9 mouse cellular contexts compared by ENCODE assay signal in genomic region chr11:104315703-104316102, GRCm38 (mm10).
A peak's percentile ranks its signal among the peaks of the same experiment; 100 is the strongest.
DNase-seq lines count a peak whose midpoint lies in the region; ATAC-seq and TF ChIP-seq lines count a peak whose summit lies in the region.
"Had no signal": no experiment of that assay in that cellular context is flagged by ENCODE, and none has a peak within 500 bp of the region (broad histone marks: within the 10 kb centered on the region; RNA-seq: fewer than 3 reads in every experiment).

No protein-coding gene starts in this region.

- TF ChIP-seq POLR2A in olfactory bulb, adult 2 months (IDR thresholded peaks at IDR 0.05; ENCODE audit: insufficient read depth, low read depth, low read length), result no peak

- ATAC-seq in liver, embryonic 12.5 days, result no peak
- ATAC-seq in limb, embryonic 13.5 days (ENCODE audit: low FRiP score, low read depth), result 0 out of 2 replicates have a peak, but pooled peaks have one; percentile 45

- intact Hi-C loops in heart, postnatal 14 days (cut with DNase I), result loop anchor here (2.0 to 5.0 kb wide), 2 partner anchors 127 to 145 kb away; no protein-coding TSS in a partner anchor

- H3K9ac ChIP-seq in liver, embryonic 12.5 days, result no peak overlapping the region
- no peak overlapping the region for H3K9ac ChIP-seq in limb, embryonic 13.5 days
- H3K9ac ChIP-seq: stomach, embryonic 15.5 days had no signal

- WGBS in liver, embryonic 12.5 days (ENCODE audit: insufficient replicate concordance), result 6% methylated on average over 6 of the region's 6 CpGs
- WGBS in limb, embryonic 13.5 days, result 5% methylated on average over 6 of the region's 6 CpGs
- under 1% methylated on average over 6 of the region's 6 CpGs for WGBS in olfactory bulb, adult 2 months

- H3K4me3 ChIP-seq in liver, embryonic 12.5 days, result no peak overlapping the region
- no peak overlapping the region for H3K4me3 ChIP-seq in limb, embryonic 13.5 days
- H3K4me3 ChIP-seq in olfactory bulb, adult 2 months (ENCODE audit: insufficient read depth, low read depth, low read length), result no peak overlapping the region
- H3K4me3 ChIP-seq: stomach, embryonic 15.5 days had no signal

- no peak overlapping the region for H3K27ac ChIP-seq in liver, embryonic 12.5 days
- H3K27ac ChIP-seq in limb, embryonic 13.5 days, result no peak overlapping the region
- no peak overlapping the region for H3K27ac ChIP-seq in olfactory bulb, adult 2 months (ENCODE audit: insufficient read depth, low read depth, low read length)

- DNase-seq in liver, result peak; percentile 88
- DNase-seq in adrenal gland, postnatal 10 days, result peak; percentile 87
- DNase-seq in embryo, embryonic 11.5 days (ENCODE audit: low read depth, low spot score), result peak; percentile 81
- peak; percentile 82 to 89 for DNase-seq in heart, postnatal 14 days
- DNase-seq in thymus, postnatal 0 days (ENCODE audit: low spot score), result peak; percentile 87

- peak; percentile 83 for TF ChIP-seq CTCF in olfactory bulb, adult 2 months (IDR thresholded peaks at IDR 0.05; ENCODE audit: insufficient read depth, low read depth, low read length)

- peaks cover 54% of the 10 kb centered on the region for H3K4me1 ChIP-seq in liver, embryonic 12.5 days
- peaks cover 8% of the 10 kb centered on the region; the same call in 1 of the 2 replicates for H3K4me1 ChIP-seq in limb, embryonic 13.5 days
- peaks cover 11% of the 10 kb centered on the region for H3K4me1 ChIP-seq in olfactory bulb, adult 2 months (ENCODE audit: control insufficient read depth, insufficient read depth, low read length)

- H3K4me2 ChIP-seq in liver, embryonic 12.5 days, result no peak overlapping the region
- no peak overlapping the region for H3K4me2 ChIP-seq in limb, embryonic 13.5 days (replicated peaks)
- H3K4me2 ChIP-seq: stomach, embryonic 15.5 days had no signal

- peaks cover 8% of the 10 kb centered on the region for H3K27me3 ChIP-seq in liver, embryonic 12.5 days (replicated peaks)
- H3K27me3 ChIP-seq in limb, embryonic 13.5 days, result peaks cover 28% of the 10 kb centered on the region
- H3K27me3 ChIP-seq: stomach, embryonic 15.5 days had no signal

- no peaks in the 10 kb centered on the region for H3K36me3 ChIP-seq in liver, embryonic 12.5 days
- H3K36me3 ChIP-seq in limb, embryonic 13.5 days, result no peaks in the 10 kb centered on the region
- H3K36me3 ChIP-seq: stomach, embryonic 15.5 days had no signal

- H3K9me3 ChIP-seq in liver, embryonic 12.5 days (replicated peaks), result no peaks in the 10 kb centered on the region
- H3K9me3 ChIP-seq in limb, embryonic 13.5 days, result no peaks in the 10 kb centered on the region
- H3K9me3 ChIP-seq: stomach, embryonic 15.5 days had no signal
